Mouse (Mus musculus): Measurements from ENCODE around the gene Tmem211. TPM values are rescaled to one million over a fixed set of nuclear protein-coding genes. Genes with fewer than 3 reads are reported as not detected.

Tmem211 gene
- polyA plus RNA-seq, 1 experiment, result not detected

DNA sequence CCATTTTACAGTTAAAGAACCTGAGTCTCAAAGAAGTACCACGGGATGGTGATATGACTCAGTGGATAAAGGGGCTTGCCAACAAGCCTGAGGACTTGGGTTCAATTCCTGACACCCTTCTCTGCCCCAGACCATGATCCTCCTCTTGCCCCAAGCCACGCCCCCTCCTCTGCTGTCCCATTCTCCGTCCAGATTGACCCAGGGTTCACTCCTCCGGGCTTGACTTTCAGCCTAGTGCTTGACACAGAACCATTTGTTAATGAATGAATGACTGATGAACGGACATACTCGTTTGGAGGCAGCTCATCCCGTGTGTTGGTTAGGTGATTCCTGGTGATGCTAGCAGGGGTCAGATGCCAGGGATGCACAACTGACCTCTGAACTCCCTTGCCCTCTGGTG, 6.8 kb upstream of the Tmem211 start:
- Histone ChIP-seq H3K4me3 (ENCODE audit: insufficient read depth, low read depth, low read length) (peak overlapping the region; percentile 28; the same call in 1 of the 2 replicates), H3K27ac (replicated peaks; ENCODE audit: low read depth, low read length) (no peak overlapping the region), H3K4me1 (ENCODE audit: control insufficient read depth, insufficient read depth, insufficient read length, low read length) (peaks cover 23% of the 10 kb centered on the region)

DNA sequence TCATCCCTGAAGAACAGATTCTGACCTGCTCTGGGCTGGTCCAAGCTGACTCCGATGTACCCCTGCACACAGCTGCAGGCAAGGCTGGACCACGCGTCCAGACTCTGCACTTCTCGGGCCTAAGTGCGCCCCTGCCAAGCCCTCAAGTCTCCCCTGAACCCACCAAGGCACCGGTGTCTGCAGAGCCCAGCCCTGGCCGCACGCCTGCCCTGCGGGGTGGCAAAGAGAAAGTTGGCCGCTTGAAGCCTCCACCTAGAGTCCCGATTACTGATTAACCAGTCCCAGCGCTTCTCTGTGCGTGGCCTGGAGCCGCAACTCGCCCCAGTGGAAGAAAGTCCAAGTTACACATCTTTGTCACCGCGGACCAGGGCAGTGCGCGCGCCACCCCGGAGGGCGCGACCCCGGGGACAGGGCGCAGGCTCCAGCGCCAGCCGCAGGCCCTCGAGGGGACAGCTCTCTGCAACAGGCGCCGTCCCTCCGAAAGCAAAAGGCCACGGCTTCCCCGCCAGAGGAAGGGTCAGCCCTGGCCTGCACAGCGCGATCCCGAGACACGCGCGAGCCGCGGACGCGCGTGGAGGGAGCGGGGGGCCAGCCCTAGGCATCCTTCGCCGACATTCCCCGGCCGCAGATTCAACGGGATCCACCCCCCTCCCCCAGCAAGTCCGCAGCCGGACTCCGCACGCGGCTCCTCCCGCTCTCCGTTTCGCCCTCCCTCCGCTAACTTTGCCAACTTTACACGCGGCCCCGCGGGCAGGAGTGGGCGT, 6.1 kb upstream of the Tmem211 start:
- peak overlapping the region; percentile 27 for H3K27ac ChIP-seq (replicated peaks; ENCODE audit: low read depth, low read length)
- peaks cover 24% of the 10 kb centered on the region for H3K4me1 ChIP-seq (ENCODE audit: control insufficient read depth, insufficient read depth, insufficient read length, low read length)

GRCm38 (mm10) chr5:113221147-113221865, 5.4 kb upstream of the Tmem211 start, which contains the start of gene 2900026A02Rik:
Gene 2900026A02Rik (minus strand): TSS chr5:113221236.
- Histone ChIP-seq H3K4me1 (ENCODE audit: control insufficient read depth, insufficient read depth, insufficient read length, low read length) (peaks cover 22% of the 10 kb centered on the region), H3K27ac (replicated peaks; ENCODE audit: low read depth, low read length) (peak within 1 kb of the TSS; percentile 27), H3K4me3 (ENCODE audit: insufficient read depth, low read depth, low read length) (peak within 1 kb of the TSS; percentile 84)

More for the DNA sequence above, 6.1 kb upstream of the Tmem211 start:
- H3K4me3 ChIP-seq (ENCODE audit: insufficient read depth, low read depth, low read length), result peak overlapping the region; percentile 84

DNA sequence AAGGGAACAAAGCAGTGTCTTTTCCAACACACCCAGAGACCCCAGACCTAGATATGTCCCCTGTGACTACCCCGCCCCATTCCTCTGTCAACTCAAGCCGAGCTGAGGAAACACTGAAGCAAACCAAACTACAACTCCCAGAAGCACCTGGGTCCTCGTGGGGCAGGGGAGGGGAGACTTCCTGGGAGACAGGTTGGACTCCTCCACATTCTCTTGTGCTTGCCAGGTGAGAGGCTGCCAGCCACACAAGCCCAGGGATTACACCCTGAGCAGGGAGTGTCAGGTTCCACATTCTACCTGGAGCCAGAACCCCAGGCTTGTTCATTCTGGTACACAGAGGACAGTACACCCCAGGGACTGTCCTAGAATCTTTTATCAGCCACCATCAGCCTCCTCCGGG, 2.8 kb upstream of the Tmem211 start:
- no peak overlapping the region for H3K4me3 ChIP-seq (ENCODE audit: insufficient read depth, low read depth, low read length)
- H3K4me1 ChIP-seq (ENCODE audit: control insufficient read depth, insufficient read depth, insufficient read length, low read length), result peaks cover 21% of the 10 kb centered on the region
- peak overlapping the region; percentile 70 for H3K27ac ChIP-seq (replicated peaks; ENCODE audit: low read depth, low read length)

GRCm38 (mm10) chr5:113225271-113225670, 1.4 kb upstream of the Tmem211 start:
- no peak overlapping the region for H3K4me3 ChIP-seq (ENCODE audit: insufficient read depth, low read depth, low read length)
- peaks cover 14% of the 10 kb centered on the region for H3K4me1 ChIP-seq (ENCODE audit: control insufficient read depth, insufficient read depth, insufficient read length, low read length)
- peak overlapping the region; percentile 70; the same call in 1 of the 2 replicates for H3K27ac ChIP-seq (replicated peaks; ENCODE audit: low read depth, low read length)

DNA sequence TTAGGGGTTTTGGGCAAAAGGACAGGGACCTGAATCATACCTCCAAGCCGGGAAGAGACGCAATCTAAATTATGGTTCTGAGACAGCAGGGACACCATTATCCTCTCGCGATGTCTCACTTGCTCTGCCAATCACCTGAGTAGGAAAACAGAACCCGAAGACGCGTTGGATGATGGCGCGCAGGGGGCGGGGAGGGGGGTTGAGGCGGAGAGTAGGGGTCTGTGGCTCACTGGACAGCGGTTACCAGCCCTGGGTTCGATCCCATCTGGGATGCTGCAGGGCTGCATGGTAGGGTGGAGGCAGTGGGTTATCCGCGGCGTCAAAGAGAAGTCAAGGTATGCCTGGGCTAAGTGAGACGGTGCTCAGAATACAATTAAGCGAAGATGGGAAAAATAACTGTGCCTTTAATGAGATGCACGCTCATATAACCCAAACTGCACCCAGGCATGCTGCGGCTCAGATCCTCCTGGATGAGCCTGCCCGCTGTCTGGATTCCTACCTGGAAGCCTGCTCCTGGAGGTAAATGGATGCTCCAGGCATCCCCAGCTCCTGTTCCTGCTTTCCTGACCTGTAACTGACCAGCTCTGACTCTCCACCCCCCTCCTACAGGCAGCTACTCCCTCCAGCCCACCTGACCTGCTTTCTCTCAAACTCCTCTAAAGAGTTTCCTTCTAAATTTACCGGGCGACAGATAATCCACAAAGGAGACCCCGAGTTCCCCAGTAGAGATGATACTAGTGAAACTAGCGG, 848 bp upstream of the Tmem211 start:
- Histone ChIP-seq H3K27ac (replicated peaks; ENCODE audit: low read depth, low read length) (peak overlapping the region; percentile 55; the same call in 1 of the 2 replicates), H3K4me1 (ENCODE audit: control insufficient read depth, insufficient read depth, insufficient read length, low read length) (peaks cover 14% of the 10 kb centered on the region), H3K4me3 (ENCODE audit: insufficient read depth, low read depth, low read length) (peak overlapping the region; percentile 36)

GRCm38 (mm10) chr5:113230196-113230595, 3.5 kb downstream of the Tmem211 start:
- Histone ChIP-seq H3K27ac (replicated peaks; ENCODE audit: low read depth, low read length) (no peak overlapping the region), H3K4me3 (ENCODE audit: insufficient read depth, low read depth, low read length) (no peak overlapping the region), H3K4me1 (ENCODE audit: control insufficient read depth, insufficient read depth, insufficient read length, low read length) (peaks cover 6% of the 10 kb centered on the region; the same call in 1 of the 2 replicates)

DNA sequence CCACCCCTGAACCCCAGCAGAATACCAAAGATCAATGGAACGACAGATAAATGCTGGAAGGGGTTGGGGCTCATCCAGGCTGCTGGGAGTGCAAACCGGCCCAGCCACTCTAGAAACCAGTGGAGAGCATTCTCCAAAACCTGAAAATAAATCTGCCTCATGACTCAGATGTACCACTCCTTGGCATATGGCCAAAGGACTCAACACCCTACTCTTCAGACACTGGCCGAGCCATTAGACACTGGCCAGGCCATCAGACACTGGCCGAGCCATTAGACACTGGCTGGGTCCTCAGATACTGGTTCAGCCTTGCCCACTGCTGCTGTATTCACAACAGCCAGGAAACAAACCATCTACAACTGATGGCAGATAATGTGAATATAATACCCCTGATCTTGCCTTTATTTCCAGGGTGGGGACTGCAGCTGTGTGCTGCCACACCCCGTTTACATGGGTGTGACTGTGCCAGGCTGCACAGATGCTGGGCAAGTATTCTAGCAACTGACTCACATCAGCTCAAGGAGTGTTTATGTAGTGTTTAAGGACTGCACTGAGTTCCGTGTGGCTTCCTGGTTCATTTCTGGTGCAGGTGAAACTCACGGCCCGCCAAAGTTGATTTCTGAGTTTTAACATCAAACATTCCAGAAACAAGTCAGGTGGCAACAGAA, 22.7 kb downstream of the Tmem211 start:
- Histone ChIP-seq H3K27ac (replicated peaks; ENCODE audit: low read depth, low read length) (no peak overlapping the region), H3K4me3 (ENCODE audit: insufficient read depth, low read depth, low read length) (no peak overlapping the region), H3K4me1 (ENCODE audit: control insufficient read depth, insufficient read depth, insufficient read length, low read length) (no peaks in the 10 kb centered on the region)

DNA sequence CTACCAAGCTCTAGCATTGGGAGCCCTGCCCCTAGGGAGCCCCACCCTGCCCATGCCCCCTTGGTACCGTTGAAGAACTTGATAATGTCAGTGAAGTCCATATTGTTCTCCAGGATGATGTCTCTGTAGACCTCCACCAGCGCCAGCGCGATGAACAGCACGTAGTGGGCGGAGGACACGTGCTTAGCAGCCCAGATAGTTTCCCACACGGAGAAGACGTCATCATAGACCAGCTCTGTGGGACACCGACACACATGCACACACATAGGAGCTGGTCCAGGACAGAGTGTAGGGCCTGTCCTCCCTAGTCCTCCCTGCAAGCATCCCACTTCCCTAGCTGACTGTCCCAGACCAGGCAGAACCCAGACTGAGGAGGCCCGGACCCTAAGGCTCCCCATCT, 24.1 kb downstream of the Tmem211 start:
- Histone ChIP-seq H3K4me3 (ENCODE audit: insufficient read depth, low read depth, low read length) (no peak overlapping the region), H3K4me1 (ENCODE audit: control insufficient read depth, insufficient read depth, insufficient read length, low read length) (no peaks in the 10 kb centered on the region)

DNA sequence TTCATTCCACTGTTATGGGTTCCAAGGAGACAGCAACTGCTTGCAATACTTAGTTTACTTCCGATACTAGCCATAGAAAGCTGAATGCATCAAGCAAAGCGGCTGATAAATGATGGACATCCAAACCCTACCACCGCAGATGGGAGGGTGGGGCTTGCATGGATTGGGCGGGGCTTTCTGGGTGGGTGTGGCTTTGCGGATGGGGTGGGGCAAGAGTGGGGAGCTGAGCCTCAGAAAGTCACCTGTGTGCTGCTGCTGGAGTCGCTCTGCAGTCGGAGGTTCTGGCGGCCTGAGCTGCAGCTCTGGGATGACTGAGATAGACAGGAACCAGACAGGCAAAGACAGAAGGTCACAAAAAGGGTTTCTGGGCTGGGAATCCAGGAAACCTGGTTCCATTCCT, 38.9 kb downstream of the Tmem211 start:
- no peaks in the 10 kb centered on the region for H3K4me1 ChIP-seq (ENCODE audit: control insufficient read depth, insufficient read depth, insufficient read length, low read length)
- H3K4me3 ChIP-seq (ENCODE audit: insufficient read depth, low read depth, low read length), result no peak overlapping the region
- no peak overlapping the region for H3K27ac ChIP-seq (replicated peaks; ENCODE audit: low read depth, low read length)

More for the DNA sequence above, 24.1 kb downstream of the Tmem211 start:
- no peak overlapping the region for H3K27ac ChIP-seq (replicated peaks; ENCODE audit: low read depth, low read length)

- Histone ChIP-seq H3K4me1 (ENCODE audit: control insufficient read depth, insufficient read depth, insufficient read length, low read length) (no peaks in the 10 kb centered on the region), H3K27ac (replicated peaks; ENCODE audit: low read depth, low read length) (no peak overlapping the region)
These were observed 41.5 kb downstream of the Tmem211 start for GRCm38 (mm10) chr5:113268246-113268645.

GRCm38 (mm10) chr5:113270043-113270442, 43.3 kb downstream of the Tmem211 start:
- no peak overlapping the region for H3K27ac ChIP-seq (replicated peaks; ENCODE audit: low read depth, low read length)
- no peaks in the 10 kb centered on the region for H3K4me1 ChIP-seq (ENCODE audit: control insufficient read depth, insufficient read depth, insufficient read length, low read length)
- no peak overlapping the region for H3K4me3 ChIP-seq (ENCODE audit: insufficient read depth, low read depth, low read length)

More at GRCm38 (mm10) chr5:113268246-113268645, 41.5 kb downstream of the Tmem211 start:
- no peak overlapping the region for H3K4me3 ChIP-seq (ENCODE audit: insufficient read depth, low read depth, low read length)

DNA sequence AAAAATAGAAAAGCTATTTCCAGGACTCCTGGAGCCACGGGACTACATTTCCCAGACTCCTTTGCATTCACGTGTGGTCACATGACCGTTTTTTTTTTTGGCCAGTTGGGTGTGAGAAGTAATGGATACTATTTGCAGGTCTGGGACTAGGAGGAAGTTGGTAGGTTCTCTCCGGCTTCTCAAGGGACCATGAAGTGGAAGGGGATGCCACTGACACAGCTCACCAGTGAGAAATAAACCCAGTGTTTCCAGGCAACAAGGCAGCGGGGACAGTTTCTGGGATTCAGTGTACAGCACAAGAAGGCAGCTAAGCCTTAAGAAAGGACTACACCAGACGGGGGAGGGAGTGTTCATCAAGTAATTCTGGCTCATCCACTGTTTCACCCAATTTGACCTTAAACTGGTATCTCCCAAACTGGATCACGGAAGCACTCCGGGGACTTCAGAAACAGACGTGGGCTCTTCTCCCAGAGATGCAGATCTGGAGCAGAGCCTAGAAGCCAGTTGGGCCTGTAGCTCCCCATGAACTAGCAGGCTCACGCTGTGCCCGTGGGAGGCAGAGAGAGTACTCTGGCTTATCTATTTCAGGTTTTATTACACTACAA, 44.6 kb downstream of the Tmem211 start:
- Histone ChIP-seq H3K4me1 (ENCODE audit: control insufficient read depth, insufficient read depth, insufficient read length, low read length) (no peaks in the 10 kb centered on the region), H3K27ac (replicated peaks; ENCODE audit: low read depth, low read length) (no peak overlapping the region), H3K4me3 (ENCODE audit: insufficient read depth, low read depth, low read length) (peak overlapping the region; percentile 32; the same call in 1 of the 2 replicates)

- H3K4me1 ChIP-seq (ENCODE audit: control insufficient read depth, insufficient read depth, insufficient read length, low read length), result no peaks in the 10 kb centered on the region
- H3K27ac ChIP-seq (replicated peaks; ENCODE audit: low read depth, low read length), result no peak overlapping the region
These were observed 49.1 kb downstream of the Tmem211 start for GRCm38 (mm10) chr5:113275839-113276238.

More at GRCm38 (mm10) chr5:113275839-113276238, 49.1 kb downstream of the Tmem211 start:
- no peak overlapping the region for H3K4me3 ChIP-seq (ENCODE audit: insufficient read depth, low read depth, low read length)
